Mouse (Mus musculus) heart, embryonic 14.5 days (tissue): ENCODE results near the gene Faf2. TPM values are rescaled to one million over a fixed set of nuclear protein-coding genes. Genes with fewer than 3 reads are reported as not detected.
A peak's percentile ranks its signal among the peaks of the same experiment; 100 is the strongest.

Source experiments
- ATAC-seq: fragments of 200-750 bp; cut with Nextera tagmentation; 2 replicates; pipeline ENCODE4 v1.8.0; 2017; ENCODE audit warnings: low read depth, moderate TSS enrichment; ENCODE audit not compliant: insufficient number of reproducible peaks, insufficient read depth, low FRiP score
- H3K27ac ChIP-seq, 2 experiments: fragments of 200-500 bp in 1 of 2; fragments of 300-500 bp in 1 of 2; sonication (generic) in 1 of 2; replicated peaks in 1 of 2; 2 replicates each; pipeline ENCODE4 v1.5.1; 2012 to 2014; ENCODE audit warnings: low read depth in 2 of 2, low read length in 2 of 2, control low read depth in 1 of 2, mild to moderate bottlenecking in 1 of 2, mixed read lengths in 1 of 2; ENCODE audit not compliant: control insufficient read depth in 1 of 2, insufficient read depth in 1 of 2
- H3K27me3 ChIP-seq: fragments of 300-500 bp; sonication (generic); 2 replicates; pipeline ENCODE4 v1.6.1; 2014; ENCODE audit warnings: mild to moderate bottlenecking, low read length, control low read depth; ENCODE audit not compliant: control insufficient read depth, insufficient read depth
- H3K36me3 ChIP-seq: fragments of 300-500 bp; sonication (generic); 2 replicates; pipeline ENCODE4 v1.6.1; 2014; ENCODE audit warnings: mild to moderate bottlenecking, control low read depth, low read length, mixed read lengths; ENCODE audit not compliant: control insufficient read depth, insufficient read depth
- H3K4me1 ChIP-seq, 2 experiments: fragments of 200-500 bp in 1 of 2; fragments of 300-500 bp in 1 of 2; sonication (generic) in 1 of 2; 2 replicates each; pipeline ENCODE4 v1.6.1; 2012 to 2014; ENCODE audit warnings: low read length in 2 of 2, control low read depth in 1 of 2, mixed read lengths in 1 of 2; ENCODE audit not compliant: control insufficient read depth in 2 of 2, insufficient read depth in 2 of 2
- H3K4me2 ChIP-seq: fragments of 300-500 bp; sonication (generic); 2 replicates; pipeline ENCODE4 v1.6.1; 2014; ENCODE audit warnings: mild to moderate bottlenecking, low read length
- H3K4me3 ChIP-seq, 2 experiments: fragments of 200-500 bp in 1 of 2; fragments of 300-500 bp in 1 of 2; sonication (generic) in 1 of 2; 2 replicates each; pipeline ENCODE4 v1.5.1; 2012 to 2014; ENCODE audit warnings: low read length in 2 of 2, mild to moderate bottlenecking in 2 of 2, control low read depth in 1 of 2, low read depth in 1 of 2, moderate library complexity in 1 of 2; ENCODE audit not compliant: control insufficient read depth in 1 of 2, insufficient read depth in 1 of 2
- H3K9ac ChIP-seq: fragments of 300-500 bp; sonication (generic); 2 replicates; pipeline ENCODE4 v1.6.1; 2014; ENCODE audit warnings: mild to moderate bottlenecking, low read length
- H3K9me3 ChIP-seq: fragments of 300-500 bp; sonication (generic); 2 replicates; pipeline ENCODE4 v1.6.1; 2016; ENCODE audit warnings: low read length, control low read depth; ENCODE audit not compliant: control insufficient read depth
- WGBS: fragments of 180-500 bp; shearing (Covaris S2); extraction: QIAGEN DNeasy Blood & Tissue Kit; methylation state at CpG from one replicate; pipeline ENCODE4 v1.1.7; 2014; 5-methylcytosine and 5-hydroxymethylcytosine counted together
- polyA plus RNA-seq: library from polyadenylated mRNA; unstranded; fragments of >200 nt; fragmentation: Nextera tagmentation; extraction: Ambion mirVana; gene quantifications from 2 replicates; pipeline ENCODE4 v1.2.1, GENCODE M21; 2014

The Faf2 gene
- polyA plus RNA-seq, 1 experiment from 2014 or later, result 64.4 TPM

- no peaks in the 10 kb centered on the region for H3K27me3 ChIP-seq
- no peak overlapping the region for H3K4me2 ChIP-seq
- 93% methylated on average over 8 of the region's 8 CpGs for WGBS
- no peak overlapping the region for H3K4me3 ChIP-seq
- H3K36me3 ChIP-seq, result no peaks in the 10 kb centered on the region
- no peaks in the 10 kb centered on the region for H3K9me3 ChIP-seq
- H3K27ac ChIP-seq, result no peak overlapping the region
- ATAC-seq, result no peak
- H3K4me1 ChIP-seq, result peaks cover 21 to 41% of the 10 kb centered on the region in 2 experiments
- no peak overlapping the region for H3K9ac ChIP-seq
Measured at GRCm38 (mm10) chr13:54690151-54690740, 68.7 kb downstream of the Faf2 start.

DNA sequence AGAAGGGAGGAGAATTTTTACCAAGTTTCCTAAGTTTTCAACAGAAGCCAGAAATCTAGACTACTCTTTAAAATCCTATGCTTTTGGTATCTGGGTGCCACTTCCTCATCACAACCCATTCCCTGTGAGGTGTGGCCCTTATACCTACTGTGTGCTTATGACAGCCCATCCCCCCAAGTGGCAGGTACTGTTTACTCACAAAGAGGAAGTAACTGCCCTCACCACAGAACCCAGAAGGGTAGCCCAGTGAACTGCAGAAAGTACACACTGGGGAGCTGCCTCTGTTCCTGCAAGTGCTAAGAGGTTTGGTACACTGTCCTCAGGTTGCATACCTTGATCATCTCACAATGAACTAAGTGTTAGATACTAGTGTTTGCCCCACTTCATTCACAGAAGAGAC, 70.2 kb downstream of the Faf2 start:
- H3K4me2 ChIP-seq, result peak overlapping the region; percentile 81
- no peak overlapping the region for H3K4me3 ChIP-seq
- H3K27ac ChIP-seq, result no peak overlapping the region
- H3K9me3 ChIP-seq, result no peaks in the 10 kb centered on the region
- no peaks in the 10 kb centered on the region for H3K36me3 ChIP-seq
- no peaks in the 10 kb centered on the region for H3K27me3 ChIP-seq
- peaks cover 11 to 28% of the 10 kb centered on the region in 2 experiments for H3K4me1 ChIP-seq
- H3K9ac ChIP-seq, result peak overlapping the region; percentile 96; the same call in 1 of the 2 replicates
- no peak for ATAC-seq

DNA sequence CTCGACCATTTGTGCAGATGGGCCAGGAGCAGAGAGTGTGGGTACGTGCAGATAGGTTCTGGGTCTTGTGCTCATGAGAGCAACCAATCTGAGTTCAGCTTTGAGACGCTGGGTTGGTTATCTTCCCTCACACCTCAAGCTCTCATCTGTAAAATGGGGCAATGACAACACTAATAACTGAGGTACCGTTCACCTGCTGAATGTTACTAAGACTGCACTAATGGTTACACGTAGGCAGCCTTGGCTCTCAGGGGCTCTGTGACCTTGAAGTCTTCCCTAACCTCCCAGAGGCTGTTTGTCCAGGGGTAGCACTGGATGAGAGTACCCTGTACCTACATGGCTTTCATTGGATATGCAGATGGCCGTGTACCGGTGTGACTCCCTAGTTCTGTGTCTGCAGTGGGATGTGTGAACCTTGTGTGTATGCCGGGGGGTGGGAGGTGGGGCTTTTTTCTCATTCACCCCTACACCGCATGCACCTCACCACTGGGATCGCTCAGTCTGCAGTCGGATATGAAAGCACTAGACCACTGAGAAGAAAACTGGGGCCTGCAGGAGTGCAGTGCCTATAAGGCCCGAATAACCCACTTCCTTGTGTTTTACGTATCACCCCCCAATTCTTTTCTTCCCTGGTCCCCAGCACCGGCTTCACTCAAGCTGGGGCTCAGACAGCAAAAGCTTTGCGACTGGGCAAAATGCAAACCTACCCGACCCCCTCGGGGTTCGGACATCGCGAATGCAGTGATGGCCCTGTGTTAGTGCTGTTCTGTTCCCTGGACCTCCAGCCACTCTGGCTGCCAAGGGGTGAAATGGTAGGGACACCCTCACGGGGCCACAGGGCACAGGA, 71.3 kb downstream of the Faf2 start:
- H3K4me1 ChIP-seq, result peaks cover 11 to 28% of the 10 kb centered on the region in 2 experiments
- H3K9me3 ChIP-seq, result no peaks in the 10 kb centered on the region
- H3K27me3 ChIP-seq, result no peaks in the 10 kb centered on the region
- peak overlapping the region; percentile 81 for H3K4me2 ChIP-seq
- H3K4me3 ChIP-seq, result peak overlapping the region; percentile 90 to 92
- no peaks in the 10 kb centered on the region for H3K36me3 ChIP-seq
- peak overlapping the region; percentile 85 to 95 for H3K27ac ChIP-seq
- ATAC-seq, result no peak
- WGBS, result 8% methylated on average over 21 of the region's 21 CpGs
- peak overlapping the region; percentile 96 for H3K9ac ChIP-seq

DNA sequence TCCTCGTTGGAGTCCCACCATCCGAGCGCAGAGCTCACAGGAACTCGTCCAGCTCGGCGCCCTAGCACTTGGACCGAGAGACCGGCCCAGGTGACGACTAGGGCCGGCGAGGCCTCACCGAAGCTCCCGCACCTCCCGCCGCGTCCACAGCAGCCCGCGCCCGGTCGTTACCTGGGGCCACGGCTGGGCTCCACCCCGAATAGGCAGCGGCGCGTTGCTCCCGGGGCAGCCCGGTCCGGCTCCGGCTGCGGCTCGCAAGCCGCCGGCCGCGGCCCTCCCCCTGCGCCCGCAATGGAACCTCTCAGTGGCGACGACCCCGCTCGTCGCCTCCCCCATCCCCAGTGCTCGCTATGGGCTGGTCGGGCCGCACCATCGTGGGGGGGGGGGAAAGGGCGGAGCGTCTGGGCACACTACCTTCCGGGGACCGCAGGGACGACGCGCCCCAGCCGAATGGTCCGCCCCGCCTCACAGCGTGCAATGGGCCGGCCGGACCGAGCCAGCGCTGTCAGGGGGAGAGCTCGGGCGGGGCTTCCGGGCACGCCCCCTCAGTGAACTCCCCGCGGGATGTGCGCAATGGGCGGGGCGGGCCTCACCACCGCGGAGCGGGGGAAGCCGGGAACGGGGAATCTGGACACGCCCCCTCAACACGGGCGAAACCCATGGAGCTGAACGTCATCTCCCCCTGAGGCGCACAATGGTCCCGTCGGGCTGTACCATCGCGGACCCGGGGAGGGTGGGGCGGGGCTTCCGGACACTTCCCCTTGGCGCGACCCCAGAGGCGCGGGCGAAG, 72.2 kb downstream of the Faf2 start, which contains the start of gene Rnf44:
Rnf44 (minus strand) TSS at position 350 of the 790 bp plus-strand sequence.
- Histone ChIP-seq H3K4me3 (peak within 1 kb of the TSS; percentile 90 to 92), H3K4me2 (peak within 1 kb of the TSS; percentile 81), H3K9me3 (no peaks in the 10 kb centered on the region), H3K27me3 (no peaks in the 10 kb centered on the region), H3K9ac (peak within 1 kb of the TSS; percentile 96), H3K27ac (peak within 1 kb of the TSS; percentile 95 to 99), H3K36me3 (no peaks in the 10 kb centered on the region), H3K4me1 (peaks cover 11 to 23% of the 10 kb centered on the region in 2 experiments)
- 1% methylated on average over 81 of the region's 92 CpGs for WGBS
- peak; percentile 99 for ATAC-seq

GRCm38 (mm10) chr13:54694348-54695060, 72.9 kb downstream of the Faf2 start:
- Histone ChIP-seq H3K4me3 (peak overlapping the region; percentile 70 to 90), H3K9me3 (no peaks in the 10 kb centered on the region), H3K27me3 (no peaks in the 10 kb centered on the region), H3K4me1 (peaks cover 11 to 20% of the 10 kb centered on the region in 2 experiments), H3K4me2 (peak overlapping the region; percentile 59), H3K9ac (peak overlapping the region; percentile 77), H3K27ac (peak overlapping the region; percentile 95 to 99), H3K36me3 (no peaks in the 10 kb centered on the region)
- peak; percentile 60 for ATAC-seq
- WGBS, result 15% methylated on average over 26 of the region's 26 CpGs

DNA sequence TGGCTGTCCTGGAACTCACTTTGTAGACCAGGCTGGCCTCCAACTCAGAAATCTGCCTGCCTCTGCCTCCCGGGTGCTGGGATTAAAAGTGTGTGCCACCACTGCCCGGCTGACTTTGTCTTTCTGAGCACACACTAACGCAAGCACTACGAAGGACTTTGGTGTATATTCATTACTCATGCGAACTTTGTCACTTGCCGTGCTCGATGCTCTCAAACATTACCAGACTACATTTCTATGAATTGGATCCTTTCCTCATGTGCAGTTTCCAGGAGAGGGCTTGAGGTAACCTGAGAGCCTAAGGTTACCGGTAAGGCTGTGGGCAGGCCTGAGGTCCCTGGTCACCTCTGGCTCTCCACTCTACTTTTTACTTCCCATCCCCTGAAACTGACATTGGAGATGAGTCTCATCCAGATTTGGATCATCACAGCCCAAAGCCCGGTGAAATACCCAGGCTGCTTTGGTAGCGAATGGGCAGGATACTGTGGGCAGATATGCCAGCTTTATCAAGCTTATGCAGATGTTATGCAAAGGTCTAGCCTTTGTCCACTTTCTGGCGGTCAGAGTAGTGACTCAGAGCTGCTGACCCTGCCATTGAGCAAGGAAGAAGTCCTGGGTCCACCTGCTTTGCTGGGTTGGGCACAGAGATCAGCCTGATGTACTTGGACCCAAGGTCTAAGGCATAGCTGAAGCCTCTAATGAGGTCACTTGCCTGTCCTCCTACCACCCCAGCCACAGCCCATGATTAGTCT, 74.1 kb downstream of the Faf2 start:
- Histone ChIP-seq H3K36me3 (no peaks in the 10 kb centered on the region), H3K4me1 (peaks cover 11 to 20% of the 10 kb centered on the region in 2 experiments), H3K27me3 (no peaks in the 10 kb centered on the region), H3K9ac (no peak overlapping the region), H3K27ac (no peak overlapping the region), H3K4me2 (no peak overlapping the region), H3K4me3 (no peak overlapping the region), H3K9me3 (no peaks in the 10 kb centered on the region)
- no peak for ATAC-seq
- 86% methylated on average over 11 of the region's 11 CpGs for WGBS
